Mouse (Mus musculus) small intestine, adult 2 months (tissue): Measurements from ENCODE around the gene Cylc1. TPM values are rescaled to one million over a fixed set of nuclear protein-coding genes. Genes with fewer than 3 reads are reported as not detected.

Experiments used
- H3K27ac ChIP-seq: fragments of 200-500 bp; 2 replicates; pipeline ENCODE4 v1.5.1; 2012; ENCODE audit warnings: low read depth, low read length, control low read depth, inconsistent platforms; ENCODE audit not compliant: insufficient read depth
- H3K27me3 ChIP-seq: fragments of 200-500 bp; 2 replicates; pipeline ENCODE4 v1.6.1; 2012; ENCODE audit warnings: mild to moderate bottlenecking, moderate library complexity, low read length, inconsistent platforms; ENCODE audit not compliant: control insufficient read depth, insufficient read depth
- H3K36me3 ChIP-seq: fragments of 200-500 bp; 2 replicates; pipeline ENCODE4 v1.6.1; 2012; ENCODE audit warnings: mild to moderate bottlenecking, low read length, control low read depth, inconsistent platforms; ENCODE audit not compliant: control insufficient read depth, insufficient read depth
- H3K4me1 ChIP-seq: fragments of 200-500 bp; 2 replicates; pipeline ENCODE4 v1.6.1; 2012; ENCODE audit warnings: low read length, inconsistent platforms, mixed read lengths; ENCODE audit not compliant: control insufficient read depth, insufficient read depth, insufficient read length
- H3K4me3 ChIP-seq: fragments of 200-500 bp; 2 replicates; pipeline ENCODE4 v1.5.1; 2012; ENCODE audit warnings: low read depth, mild to moderate bottlenecking, control low read depth, inconsistent platforms, low read length, moderate library complexity
- CTCF ChIP-seq: fragments of 200-500 bp; IDR thresholded peaks from 2 replicates; pipeline ENCODE4 v1.5.1; 2012; ENCODE audit warnings: low read depth, mild to moderate bottlenecking, control low read depth, inconsistent platforms, low read length, moderate library complexity, mixed read lengths; ENCODE audit not compliant: insufficient replicate concordance, insufficient read length; ENCODE audit errors: extremely low read depth
- POLR2A ChIP-seq: fragments of 200-500 bp; IDR thresholded peaks from 2 replicates; pipeline ENCODE4 v1.6.1; 2012; ENCODE audit warnings: low read depth, mild to moderate bottlenecking, control low read depth, inconsistent platforms, low read length, moderate library complexity
- WGBS: fragments of 180-500 bp; shearing (Covaris S2); methylation state at CpG from one replicate; pipeline ENCODE4 v1.1.7; 2018; 5-methylcytosine and 5-hydroxymethylcytosine counted together
- polyA plus RNA-seq: library from polyadenylated mRNA; depleted of rRNA; stranded (reverse); fragments of >200 nt; gene quantifications from 2 replicates; pipeline ENCODE4 v1.2.3, GENCODE M21; 2012; rRNA removed

Cylc1 gene
- not detected in 2 replicates for polyA plus RNA-seq

DNA sequence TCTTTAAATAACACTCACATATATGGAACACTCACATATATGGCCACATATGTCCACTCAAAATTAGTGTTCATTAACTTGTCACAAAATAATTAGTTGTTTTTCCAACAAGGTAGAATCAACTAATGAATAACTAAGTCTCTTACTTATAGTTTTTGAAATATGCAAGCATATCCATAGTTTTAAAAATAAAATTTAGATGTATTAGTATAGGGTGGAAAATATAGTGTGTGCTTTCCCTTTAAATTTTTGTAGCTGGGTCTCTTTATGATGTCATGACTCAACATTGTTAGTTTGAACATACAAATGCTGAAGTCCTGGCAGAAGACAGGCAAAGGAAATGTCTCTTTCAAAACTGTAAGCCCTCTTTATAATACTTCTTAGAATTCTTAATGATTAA, at the start of gene Cylc1:
Gene Cylc1, plus strand, starts transcription at position 301 of the 400 bp plus-strand sequence.
- H3K4me3 ChIP-seq: no peak within 1 kb of the TSS
- H3K27ac ChIP-seq: no peak within 1 kb of the TSS
- H3K36me3 ChIP-seq: no peaks in the 10 kb centered on the region
- H3K27me3 ChIP-seq: no peaks in the 10 kb centered on the region
- no peaks in the 10 kb centered on the region for H3K4me1 ChIP-seq
- TF ChIP-seq CTCF (no peak), POLR2A (no peak)

GRCm38 (mm10) chrX:111078680-111079079, 31.5 kb upstream of the Cylc1 start:
- WGBS: 53% methylated on average over 8 of the region's 8 CpGs
- no peak for TF ChIP-seq POLR2A
- no peak for TF ChIP-seq CTCF
- Histone ChIP-seq H3K4me3 (no peak overlapping the region), H3K27ac (no peak overlapping the region), H3K27me3 (no peaks in the 10 kb centered on the region), H3K4me1 (no peaks in the 10 kb centered on the region), H3K36me3 (no peaks in the 10 kb centered on the region)

DNA sequence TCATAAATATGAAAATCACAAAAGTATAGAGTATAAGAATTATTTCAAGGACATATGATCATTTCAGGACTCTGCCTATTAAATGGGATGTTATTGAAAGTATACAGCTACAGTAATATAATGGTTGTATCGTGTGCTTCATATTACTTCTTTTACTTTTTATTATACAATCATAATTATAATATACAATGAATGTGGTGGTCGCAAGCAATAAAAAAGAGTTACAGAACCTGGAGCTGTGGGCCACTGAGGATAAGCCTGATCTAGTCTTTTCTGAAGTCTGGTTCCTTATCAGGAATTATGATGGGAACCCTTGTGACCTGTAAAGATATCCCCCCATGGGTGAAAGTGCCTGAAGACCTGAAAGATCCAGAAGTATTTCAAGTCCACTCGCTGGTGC, 57.8 kb downstream of the Cylc1 start, which contains the start of gene Gm10112:
Gene Gm10112, plus strand, starts transcription at position 301 of the 400 bp plus-strand sequence.
- 89% methylated on average over 3 of the region's 3 CpGs for WGBS
- H3K4me3 ChIP-seq: no peak within 1 kb of the TSS
- H3K27me3 ChIP-seq: no peaks in the 10 kb centered on the region
- H3K4me1 ChIP-seq: no peaks in the 10 kb centered on the region
- TF ChIP-seq CTCF (no peak), POLR2A (no peak)
- H3K36me3 ChIP-seq: no peaks in the 10 kb centered on the region
- H3K27ac ChIP-seq: no peak within 1 kb of the TSS

Other genes with a start within 250 kb of the Cylc1 start
- gene Gm10112, start 57.9 kb downstream of the Cylc1 start, polyA plus RNA-seq: not detected in 2 replicates